Mouse (Mus musculus): ENCODE measurements around the gene Traf3. TPM values are rescaled to one million over a fixed set of nuclear protein-coding genes. Genes with fewer than 3 reads are reported as not detected.

Traf3 gene
- total RNA-seq, 1 experiment from 2014 or later, result 40.4 TPM

GRCm38 (mm10) chr12:111241916-111242315, 75.7 kb downstream of the Traf3 start:
- ATAC-seq (replicated peaks; ENCODE audit: insufficient number of reproducible peaks, low FRiP score, low TSS enrichment, poor library complexity, severe bottlenecking), result no peak

- ATAC-seq (replicated peaks; ENCODE audit: insufficient number of reproducible peaks, low FRiP score, low TSS enrichment, poor library complexity, severe bottlenecking), result no peak
Observed at GRCm38 (mm10) chr12:111242346-111242745, 76.2 kb downstream of the Traf3 start.

GRCm38 (mm10) chr12:111243733-111244132, 77.6 kb downstream of the Traf3 start:
- no peak for ATAC-seq (replicated peaks; ENCODE audit: insufficient number of reproducible peaks, low FRiP score, low TSS enrichment, poor library complexity, severe bottlenecking)

- ATAC-seq (replicated peaks; ENCODE audit: insufficient number of reproducible peaks, low FRiP score, low TSS enrichment, poor library complexity, severe bottlenecking), result no peak
Observed at GRCm38 (mm10) chr12:111245070-111245469, 78.9 kb downstream of the Traf3 start.

- no peak for ATAC-seq (replicated peaks; ENCODE audit: insufficient number of reproducible peaks, low FRiP score, low TSS enrichment, poor library complexity, severe bottlenecking)
Observed at GRCm38 (mm10) chr12:111246808-111247464, 80.8 kb downstream of the Traf3 start.

- no peak for ATAC-seq (replicated peaks; ENCODE audit: insufficient number of reproducible peaks, low FRiP score, low TSS enrichment, poor library complexity, severe bottlenecking)
Observed at GRCm38 (mm10) chr12:111249095-111249494, 82.9 kb downstream of the Traf3 start.

- no peak for ATAC-seq (replicated peaks; ENCODE audit: insufficient number of reproducible peaks, low FRiP score, low TSS enrichment, poor library complexity, severe bottlenecking)
Observed at GRCm38 (mm10) chr12:111250116-111250515, 83.9 kb downstream of the Traf3 start.

- ATAC-seq (replicated peaks; ENCODE audit: insufficient number of reproducible peaks, low FRiP score, low TSS enrichment, poor library complexity, severe bottlenecking), result no peak
Observed at GRCm38 (mm10) chr12:111251227-111251626, 85.1 kb downstream of the Traf3 start.

- no peak for ATAC-seq (replicated peaks; ENCODE audit: insufficient number of reproducible peaks, low FRiP score, low TSS enrichment, poor library complexity, severe bottlenecking)
Observed at GRCm38 (mm10) chr12:111263650-111264049, 97.5 kb downstream of the Traf3 start.

GRCm38 (mm10) chr12:111265212-111265611, 99.0 kb downstream of the Traf3 start:
- no peak for ATAC-seq (replicated peaks; ENCODE audit: insufficient number of reproducible peaks, low FRiP score, low TSS enrichment, poor library complexity, severe bottlenecking)

- no peak for ATAC-seq (replicated peaks; ENCODE audit: insufficient number of reproducible peaks, low FRiP score, low TSS enrichment, poor library complexity, severe bottlenecking)
Observed at GRCm38 (mm10) chr12:111266592-111266991, 100.4 kb downstream of the Traf3 start.

GRCm38 (mm10) chr12:111267673-111268325, 101.6 kb downstream of the Traf3 start:
- no peak for ATAC-seq (replicated peaks; ENCODE audit: insufficient number of reproducible peaks, low FRiP score, low TSS enrichment, poor library complexity, severe bottlenecking)

- no peak for ATAC-seq (replicated peaks; ENCODE audit: insufficient number of reproducible peaks, low FRiP score, low TSS enrichment, poor library complexity, severe bottlenecking)
Observed at GRCm38 (mm10) chr12:111270629-111271277, 104.6 kb downstream of the Traf3 start, which contains the start of gene Amn. TSS of gene Amn (plus strand) at chr12:111271095.

- ATAC-seq (replicated peaks; ENCODE audit: insufficient number of reproducible peaks, low FRiP score, low TSS enrichment, poor library complexity, severe bottlenecking), result no peak
Observed at GRCm38 (mm10) chr12:111271406-111271805, 105.2 kb downstream of the Traf3 start.

- no peak for ATAC-seq (replicated peaks; ENCODE audit: insufficient number of reproducible peaks, low FRiP score, low TSS enrichment, poor library complexity, severe bottlenecking)
Observed at GRCm38 (mm10) chr12:111271966-111272365, 105.8 kb downstream of the Traf3 start.

- no peak for ATAC-seq (replicated peaks; ENCODE audit: insufficient number of reproducible peaks, low FRiP score, low TSS enrichment, poor library complexity, severe bottlenecking)
Observed at GRCm38 (mm10) chr12:111272420-111272819, 106.2 kb downstream of the Traf3 start.

GRCm38 (mm10) chr12:111274006-111274405, 107.8 kb downstream of the Traf3 start:
- no peak for ATAC-seq (replicated peaks; ENCODE audit: insufficient number of reproducible peaks, low FRiP score, low TSS enrichment, poor library complexity, severe bottlenecking)

- ATAC-seq (replicated peaks; ENCODE audit: insufficient number of reproducible peaks, low FRiP score, low TSS enrichment, poor library complexity, severe bottlenecking), result no peak
Observed at GRCm38 (mm10) chr12:111274447-111275149, 108.4 kb downstream of the Traf3 start.

- no peak for ATAC-seq (replicated peaks; ENCODE audit: insufficient number of reproducible peaks, low FRiP score, low TSS enrichment, poor library complexity, severe bottlenecking)
Observed at GRCm38 (mm10) chr12:111275150-111275841, 109.1 kb downstream of the Traf3 start.
